Mouse (Mus musculus): ENCODE data around the gene Smco3.

DNA sequence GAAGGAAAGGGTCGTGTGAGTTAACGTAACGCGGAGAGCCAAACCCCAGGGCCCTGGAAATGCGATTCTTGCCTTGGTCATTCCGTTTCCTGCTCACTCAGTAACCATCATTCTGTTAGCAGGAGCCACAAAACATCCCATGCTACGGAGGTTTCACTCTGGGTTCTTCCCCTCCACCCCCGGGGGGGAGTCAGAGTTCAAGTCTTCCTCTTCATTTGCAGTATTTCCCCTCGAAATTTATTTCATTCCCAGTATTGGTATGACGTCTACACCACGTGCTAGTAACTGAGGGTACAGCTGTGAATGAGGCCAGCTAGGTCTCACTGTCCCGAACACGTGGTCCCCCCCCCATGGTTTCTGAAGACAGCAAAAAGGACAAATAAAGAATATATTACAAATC, 25.6 kb downstream of the Smco3 start:
- TF ChIP-seq CTCF (IDR thresholded peaks at IDR 0.05; ENCODE audit: extremely low read depth, insufficient read depth, insufficient read length, insufficient replicate concordance) (no peak), POLR2A (IDR thresholded peaks at IDR 0.05; ENCODE audit: low read depth, low read length) (no peak)

Measured in spleen, adult 2 months (tissue).